Mouse (Mus musculus): ENCODE data around the gene Arsb.

Arsb gene

DNA sequence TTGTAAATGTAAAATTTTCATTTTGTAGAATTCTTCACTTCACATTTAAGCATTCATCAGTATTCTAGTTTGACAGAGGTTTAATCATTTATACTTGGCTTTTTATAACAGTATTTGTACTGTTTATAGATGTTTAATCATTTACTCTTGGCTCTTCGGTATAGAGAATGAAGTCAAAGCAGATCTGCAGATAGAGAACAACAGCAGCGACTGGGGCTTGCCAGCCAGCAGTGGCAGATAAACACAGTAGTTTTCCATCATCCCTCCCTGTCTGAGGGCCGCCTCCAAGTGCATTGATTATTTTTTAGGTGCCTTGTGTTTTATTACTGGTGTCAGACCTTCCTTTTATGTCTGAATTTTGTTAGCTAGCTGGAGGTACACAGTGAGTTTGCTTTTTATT lies 118.6 kb downstream of the Arsb start:
- no peak for DNase-seq (ENCODE audit: low spot score in 2 of 2)

DNA sequence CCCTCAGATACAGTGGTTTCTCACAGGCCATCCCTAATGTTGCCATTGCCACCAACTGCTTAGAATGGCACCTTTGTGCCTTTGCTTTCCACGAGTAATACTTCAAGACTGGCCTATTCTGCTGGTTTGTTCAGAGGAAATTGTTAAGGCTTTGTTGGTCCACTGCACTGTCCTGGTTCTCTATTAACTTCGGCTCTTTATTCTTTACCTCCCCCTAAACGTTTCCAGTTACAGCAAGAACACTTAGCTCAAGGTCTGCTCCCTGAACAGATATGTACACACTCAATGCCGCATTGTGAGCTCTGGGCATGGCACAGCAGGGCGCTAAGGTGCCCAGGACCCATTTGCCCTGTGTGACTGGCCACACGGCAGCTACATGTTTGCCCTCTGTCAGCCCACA lies 119.8 kb downstream of the Arsb start:
- DNase-seq (ENCODE audit: low spot score in 2 of 2), result no peak

GRCm38 (mm10) chr13:93892101-93892500 lies 120.7 kb downstream of the Arsb start:
- no peak for DNase-seq (ENCODE audit: low spot score in 2 of 2)

DNA sequence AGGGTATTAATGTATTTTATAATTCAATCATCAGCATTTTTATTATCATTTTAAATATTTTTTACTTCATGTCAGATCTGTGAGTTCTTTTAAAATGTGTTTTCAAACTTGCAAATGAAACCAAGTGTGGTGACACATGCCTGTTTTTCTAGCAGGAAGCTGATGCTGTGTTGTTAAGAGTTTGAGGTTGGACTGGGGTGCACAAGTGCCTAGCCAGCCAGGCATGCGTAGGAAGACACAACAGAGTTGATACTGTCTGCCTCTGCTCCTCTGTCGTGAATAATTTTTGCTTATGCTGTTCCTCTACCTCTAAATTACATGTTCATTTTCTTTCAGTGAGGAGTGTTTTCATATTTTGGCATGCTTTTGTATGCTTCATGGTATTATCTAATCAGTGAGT lies 122.7 kb downstream of the Arsb start:
- DNase-seq (ENCODE audit: low spot score in 2 of 2), result no peak

DNA sequence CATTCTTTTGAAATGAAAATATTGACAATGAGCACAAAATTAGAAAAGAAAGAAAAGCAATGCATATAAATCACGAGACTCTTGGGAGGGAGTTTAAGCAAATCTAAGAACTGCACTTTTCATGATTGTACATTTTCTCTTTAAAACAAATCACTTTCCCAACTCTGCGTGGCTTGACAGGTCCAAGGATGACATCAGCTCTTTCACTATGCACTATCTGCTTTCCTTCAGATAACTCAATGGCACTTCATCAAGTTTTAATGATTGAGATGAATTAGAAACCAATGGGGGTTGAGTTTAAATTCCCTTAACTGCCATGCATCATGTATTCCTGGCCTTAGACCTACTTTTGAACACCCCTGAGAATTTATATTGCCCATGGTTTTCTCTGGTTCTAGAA lies 124.0 kb downstream of the Arsb start:
- no peak for DNase-seq (ENCODE audit: low spot score in 2 of 2)

DNA sequence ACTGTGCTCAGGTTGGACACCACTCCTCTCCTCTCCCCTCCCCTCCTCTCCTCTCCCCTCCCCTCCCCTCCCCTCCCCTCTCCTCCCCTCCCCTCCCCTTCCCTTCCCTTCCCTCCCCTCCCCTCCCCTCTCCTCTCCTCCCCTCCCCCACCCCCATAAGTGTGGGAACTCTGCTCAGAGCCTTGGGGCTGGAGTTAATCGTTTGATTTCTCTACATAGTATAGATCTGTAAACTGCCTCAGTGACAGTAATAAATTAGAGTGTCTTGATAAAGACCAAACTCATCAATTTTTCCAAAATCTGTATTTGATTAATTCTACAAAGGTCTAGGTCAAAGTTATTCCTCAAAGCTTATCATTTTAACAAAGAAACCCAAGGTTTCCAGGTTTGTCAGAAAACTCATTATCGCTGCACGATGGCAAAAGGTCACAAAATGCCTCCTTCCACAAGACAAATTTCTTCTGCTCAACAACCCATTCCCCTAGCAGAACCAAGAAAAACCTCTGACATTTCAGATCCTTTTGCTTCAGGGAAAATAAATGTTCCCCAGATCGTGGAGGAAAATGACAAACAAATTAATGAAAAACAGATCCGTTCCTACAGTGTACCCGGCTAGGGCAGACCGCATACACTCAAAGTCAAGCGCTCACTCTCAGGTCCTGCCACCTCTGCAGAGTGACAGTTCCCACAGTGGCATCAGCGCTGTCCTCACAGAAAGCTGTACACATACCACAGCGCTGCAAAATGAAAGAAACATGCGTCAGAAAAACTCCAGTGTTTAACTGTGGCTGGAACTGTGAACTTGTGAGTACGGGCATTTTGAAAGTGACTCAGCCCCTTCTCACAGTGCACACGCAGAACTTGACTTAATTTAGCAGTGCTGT lies 126.8 kb downstream of the Arsb start:
- no peak for DNase-seq (ENCODE audit: low spot score in 2 of 2)

DNA sequence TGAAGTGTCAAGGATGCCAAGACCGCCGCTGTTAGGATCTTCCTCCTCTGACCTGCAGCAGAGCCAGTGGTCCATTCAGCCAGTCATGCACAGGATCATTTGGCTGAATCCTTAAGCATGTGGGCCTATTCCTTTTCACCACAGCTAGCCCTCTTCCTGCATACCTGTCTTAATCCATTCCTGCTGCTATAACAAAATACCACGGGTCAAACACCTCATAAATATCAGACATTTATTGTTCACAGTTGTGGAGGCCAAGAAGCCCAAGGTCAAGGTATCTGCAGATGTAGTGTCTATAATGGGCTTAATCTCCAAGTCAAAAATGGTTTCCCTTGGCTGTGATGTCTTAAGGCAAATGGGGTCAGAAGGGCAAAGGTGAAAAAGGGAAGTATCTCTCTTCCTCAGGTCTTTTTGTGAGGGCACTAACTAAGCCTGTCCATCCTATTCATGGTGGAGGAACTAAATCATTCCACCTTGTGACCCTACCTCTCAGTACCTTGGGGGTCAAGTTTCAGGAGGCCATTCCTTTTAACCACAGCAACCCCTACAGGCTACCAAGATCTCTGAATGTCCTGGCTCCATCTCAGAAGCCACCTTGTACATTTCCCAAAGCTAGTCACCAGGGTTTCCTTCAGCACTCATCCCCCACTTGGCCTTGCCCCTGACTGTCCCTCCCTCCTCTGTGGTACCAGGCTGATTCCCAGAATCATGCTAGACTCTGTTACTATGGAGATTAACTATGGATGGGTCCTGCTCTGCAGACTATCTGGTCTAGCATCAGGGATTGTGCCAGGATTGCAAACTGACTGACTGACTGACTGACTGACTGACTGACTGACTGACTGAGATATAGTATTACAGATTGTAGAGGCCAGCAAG lies 128.2 kb downstream of the Arsb start:
- DNase-seq (ENCODE audit: low spot score in 2 of 2), result no peak

GRCm38 (mm10) chr13:93900934-93901626 lies 129.7 kb downstream of the Arsb start:
- no peak for DNase-seq (ENCODE audit: low spot score in 2 of 2)

GRCm38 (mm10) chr13:93902126-93902525 lies 130.7 kb downstream of the Arsb start:
- DNase-seq (ENCODE audit: low spot score in 2 of 2), result peak in 1 of 2 experiments; percentile 2

GRCm38 (mm10) chr13:93906552-93907245 lies 135.3 kb downstream of the Arsb start:
- DNase-seq (ENCODE audit: low spot score in 2 of 2), result peak in 1 of 2 experiments; percentile 41

GRCm38 (mm10) chr13:93907971-93908370 lies 136.5 kb downstream of the Arsb start:
- DNase-seq (ENCODE audit: low spot score in 2 of 2), result peak in 1 of 2 experiments; percentile 14

GRCm38 (mm10) chr13:93909847-93910246 lies 138.4 kb downstream of the Arsb start:
- DNase-seq (ENCODE audit: low spot score in 2 of 2), result peak; percentile 9 to 19

DNA sequence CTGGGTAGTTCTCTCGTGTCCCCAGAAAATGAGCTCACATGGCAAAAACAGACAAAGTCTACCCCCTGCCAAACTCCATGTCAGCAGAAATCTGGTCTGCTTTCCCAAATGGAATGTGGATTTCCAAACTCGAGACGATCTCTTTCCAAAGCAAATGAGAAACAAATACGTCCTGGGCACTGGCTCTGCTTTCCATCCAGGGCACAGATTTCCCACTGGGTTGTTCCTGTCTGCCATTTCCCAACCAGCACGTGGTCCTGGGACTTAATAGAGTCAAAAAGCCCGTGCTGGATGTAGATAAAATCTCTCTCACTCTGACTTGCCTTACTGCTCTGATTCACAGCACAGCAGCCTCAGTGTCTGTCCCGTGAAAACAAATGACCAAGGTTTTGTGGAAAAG lies 139.6 kb downstream of the Arsb start:
- peak in 1 of 2 experiments; percentile 51 for DNase-seq (ENCODE audit: low spot score in 2 of 2)

DNA sequence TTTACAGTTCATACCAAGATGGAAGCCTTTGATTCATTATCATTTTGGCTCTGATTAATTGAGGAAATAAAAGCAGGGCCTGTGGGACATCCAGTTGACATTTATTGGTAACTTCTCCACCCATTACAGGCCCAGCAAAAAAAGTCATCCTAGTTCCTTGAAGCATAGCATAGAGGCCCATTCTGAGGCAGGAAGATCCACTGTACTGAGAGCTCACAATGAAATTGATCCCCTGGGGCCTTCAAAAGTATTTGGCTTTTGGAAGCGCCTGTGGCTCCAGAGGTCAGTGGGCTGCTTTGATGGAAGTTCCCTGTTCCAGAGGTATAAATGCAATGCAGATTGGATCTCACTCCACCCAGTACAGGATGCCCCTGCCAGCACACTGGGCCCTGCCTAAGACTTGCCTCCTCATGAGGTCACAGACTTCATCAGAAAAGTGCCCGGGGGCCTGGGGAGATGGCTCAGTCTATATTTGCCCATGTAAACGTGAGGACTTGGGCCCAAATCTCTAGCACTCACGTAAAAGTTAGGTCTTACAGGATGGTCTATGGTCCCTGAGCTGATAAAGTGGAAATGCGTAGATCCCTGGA lies 141.0 kb downstream of the Arsb start:
- peak; percentile 14 to 54 for DNase-seq (ENCODE audit: low spot score in 2 of 2)

DNA sequence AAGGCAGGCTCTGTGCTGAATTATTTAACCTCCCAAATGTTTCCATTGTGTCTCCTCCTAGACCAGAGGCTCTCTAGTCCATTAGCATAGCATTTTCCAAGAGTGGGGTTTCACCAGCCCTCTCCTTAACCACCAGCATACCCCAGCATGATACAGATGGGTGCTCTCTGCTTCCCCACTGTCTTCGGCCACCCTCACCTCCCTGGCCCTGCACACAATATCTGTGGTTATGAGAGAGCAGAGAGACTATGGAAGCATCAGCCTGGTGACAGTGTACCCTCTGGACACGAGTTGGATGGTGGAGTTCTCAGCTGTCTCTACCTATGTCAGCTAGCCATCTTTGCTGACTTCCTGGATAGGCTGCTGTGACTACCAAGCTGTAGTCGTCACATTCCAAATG lies 142.8 kb downstream of the Arsb start:
- no peak for DNase-seq (ENCODE audit: low spot score in 2 of 2)

DNA sequence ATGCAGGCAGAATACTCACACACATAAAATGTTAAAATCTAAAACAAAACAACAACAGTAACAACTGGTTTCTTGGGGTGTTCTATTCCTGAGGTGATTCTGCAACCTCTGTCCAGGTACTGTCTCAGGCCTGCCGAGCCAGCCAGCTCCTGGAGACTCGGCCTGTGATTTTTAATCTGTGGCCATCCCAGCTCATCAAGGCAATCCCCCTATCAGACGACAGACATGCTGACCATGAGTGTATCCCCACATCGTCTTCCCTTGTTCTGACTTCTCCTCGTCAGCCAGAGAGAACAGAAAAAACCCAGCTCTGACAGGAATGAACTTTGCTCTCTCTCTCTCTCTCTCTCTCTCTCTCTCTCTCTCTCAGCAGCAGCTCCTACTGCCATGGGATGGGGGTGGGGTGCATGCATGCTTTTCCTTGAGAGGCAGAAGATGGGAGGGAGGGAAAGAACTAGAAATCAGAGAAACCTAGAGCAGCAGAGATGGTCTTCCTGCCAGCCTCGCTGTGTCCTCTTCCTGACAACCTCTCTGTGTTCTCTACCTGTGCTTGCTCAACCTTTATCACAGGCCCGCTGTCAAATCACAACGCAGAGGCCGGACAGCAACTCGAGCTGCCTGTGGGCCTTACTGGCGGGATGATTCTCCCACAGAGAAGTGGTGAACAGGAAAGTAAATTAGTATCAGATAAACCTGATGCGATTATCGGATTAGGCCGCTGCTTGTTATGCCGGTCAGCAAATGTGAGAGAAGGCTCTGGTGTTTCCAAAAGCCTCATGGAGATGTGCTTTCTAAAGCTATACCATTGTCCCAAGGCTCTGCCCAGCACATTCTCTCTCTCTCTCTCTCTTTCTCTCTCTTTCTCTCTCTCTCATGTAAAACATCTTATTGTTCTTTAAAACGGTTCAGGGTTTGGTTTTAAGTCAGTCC lies 144.5 kb downstream of the Arsb start:
- DNase-seq (ENCODE audit: low spot score in 2 of 2), result no peak

- no peak for DNase-seq (ENCODE audit: low spot score in 2 of 2)
Observed at GRCm38 (mm10) chr13:93919536-93919935, 148.1 kb downstream of the Arsb start.

GRCm38 (mm10) chr13:93920080-93920785 lies 148.8 kb downstream of the Arsb start:
- DNase-seq (ENCODE audit: low spot score in 2 of 2), result no peak

DNA sequence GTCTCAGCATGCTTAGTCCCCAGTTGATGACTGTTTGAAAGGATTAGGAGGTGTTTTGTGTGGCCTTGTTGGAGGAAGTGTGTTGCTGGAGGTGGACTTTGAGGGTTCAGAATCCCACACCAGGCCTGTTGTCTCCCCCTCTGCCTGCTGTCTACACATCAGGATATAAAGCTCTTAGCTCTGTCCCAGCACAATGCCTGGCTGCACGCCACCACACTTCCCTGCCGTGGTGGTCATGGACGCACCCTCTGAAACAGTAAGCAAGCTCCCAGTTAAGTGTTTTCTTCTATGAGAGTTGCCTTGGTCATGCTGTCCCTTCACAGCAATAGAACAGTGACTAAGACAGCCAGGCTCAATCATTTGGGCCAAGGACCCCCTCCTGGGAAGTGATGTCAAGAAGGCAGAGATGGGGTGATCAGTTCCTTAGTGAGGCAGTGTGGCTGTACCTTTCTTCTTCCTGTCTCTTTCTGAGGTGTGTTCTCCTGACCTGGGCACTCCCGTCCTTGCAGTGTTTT lies 149.4 kb downstream of the Arsb start:
- no peak for DNase-seq (ENCODE audit: low spot score in 2 of 2)

Measured in urinary bladder, postnatal 4 days (tissue).